Mouse (Mus musculus) gastrocnemius, postnatal 25 days (tissue): ENCODE data around the gene Pcdh8. TPM values are rescaled to one million over a fixed set of nuclear protein-coding genes. Genes with fewer than 3 reads are reported as not detected.

Experiments
- DNase-seq: peaks from one replicate; pipeline ENCODE4 v3.0.0; 2022
- long read RNA-seq, 2 experiments: library from polyadenylated mRNA; stranded (forward); transcript quantifications; one replicate each; pipeline ENCODE4 v2.0.0; 2021
- total RNA-seq, 2 experiments: library from RNA; stranded (reverse); gene quantifications; 1 replicate in 1 of 2; 2 replicates in 1 of 2; pipeline ENCODE4 v1.2.3; 2021

Gene Pcdh8
- total RNA-seq: not detected
- long read RNA-seq, experiment 1: 0 reads
- long read RNA-seq, experiment 2: 0 reads

DNA sequence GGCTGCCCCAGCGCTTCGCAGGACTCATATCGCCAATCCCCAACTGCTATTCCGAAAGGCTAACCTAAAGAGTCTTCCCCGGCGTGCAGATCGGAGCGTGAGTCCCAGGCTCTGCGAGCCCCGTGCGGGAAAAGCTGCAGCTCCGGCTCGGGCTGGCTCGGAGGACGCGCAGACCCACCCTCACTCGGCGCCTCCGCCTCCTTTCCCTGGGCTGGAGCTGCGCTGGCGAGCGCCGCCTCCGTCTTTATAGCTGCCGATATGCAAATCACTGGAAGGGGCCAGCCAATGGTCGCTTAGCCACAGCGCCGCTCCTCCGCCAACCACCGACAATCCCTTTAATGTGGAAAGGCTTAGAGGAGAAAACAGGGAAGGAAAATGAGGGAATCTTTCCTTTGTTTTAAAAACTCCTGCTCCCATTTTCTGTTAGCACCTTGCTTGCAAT is at the start of gene Pcdh8:
Pcdh8 (minus strand) TSS at position 219 of the 442 bp plus-strand sequence.
- DNase-seq: peak; percentile 36

DNA sequence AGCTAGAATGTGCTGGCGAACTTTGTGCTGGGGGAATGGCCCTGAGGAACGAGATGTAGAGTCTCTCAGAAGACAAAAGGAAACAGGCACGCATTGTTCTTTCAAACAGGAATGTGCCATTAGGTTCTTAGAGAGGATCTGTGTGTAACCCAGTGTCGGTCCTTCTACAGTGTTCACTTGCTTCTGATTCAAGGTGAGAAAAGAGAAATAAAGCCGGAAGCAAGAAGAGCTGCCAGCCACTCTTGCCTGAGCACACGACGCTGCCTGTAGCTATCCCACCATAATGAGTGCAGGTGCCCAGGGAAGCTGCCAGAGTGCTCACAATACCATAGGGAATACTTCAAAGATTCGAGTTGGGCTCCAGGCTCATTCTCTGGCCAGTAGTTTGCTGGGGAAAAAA is 43.6 kb upstream of the Pcdh8 start:
- DNase-seq: no peak

DNA sequence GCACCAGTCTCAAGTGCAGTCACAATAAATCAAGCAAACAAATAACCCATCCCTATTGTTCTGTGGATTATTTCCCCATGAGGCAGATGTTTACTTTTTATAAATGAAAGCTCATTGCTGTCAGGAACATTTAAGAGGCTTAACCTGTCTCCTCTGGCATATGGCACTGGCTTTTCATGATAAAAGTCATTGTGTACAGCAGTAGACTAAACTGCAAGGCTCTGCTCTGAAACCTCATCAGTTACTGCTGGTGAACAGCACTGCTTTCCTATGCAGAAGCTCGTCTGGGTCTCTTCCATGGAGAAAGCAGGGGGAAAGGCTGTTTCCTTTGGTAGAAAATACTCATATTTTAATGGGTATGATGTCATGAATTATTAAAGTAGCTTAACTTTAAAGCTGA is 43.0 kb upstream of the Pcdh8 start:
- no peak for DNase-seq

DNA sequence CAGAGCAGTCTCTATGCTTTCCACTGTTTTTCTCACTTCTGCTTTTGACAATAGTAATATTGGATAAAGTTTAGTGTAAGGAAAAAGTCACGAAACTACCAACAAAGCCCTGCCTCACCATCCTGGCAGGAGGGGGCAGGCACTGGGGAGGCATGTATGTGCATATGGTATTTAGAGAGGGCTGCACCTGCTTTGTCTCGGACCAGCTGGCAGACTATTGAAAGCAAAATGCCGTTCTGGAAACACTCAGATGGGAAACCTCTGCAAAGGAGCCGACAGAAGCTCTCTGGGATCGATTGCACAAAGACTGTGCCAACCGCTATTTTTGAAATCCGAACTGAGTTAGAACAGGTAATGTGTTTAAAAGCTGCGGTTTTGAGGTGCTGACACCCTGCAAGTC is 22.1 kb upstream of the Pcdh8 start:
- no peak for DNase-seq

DNA sequence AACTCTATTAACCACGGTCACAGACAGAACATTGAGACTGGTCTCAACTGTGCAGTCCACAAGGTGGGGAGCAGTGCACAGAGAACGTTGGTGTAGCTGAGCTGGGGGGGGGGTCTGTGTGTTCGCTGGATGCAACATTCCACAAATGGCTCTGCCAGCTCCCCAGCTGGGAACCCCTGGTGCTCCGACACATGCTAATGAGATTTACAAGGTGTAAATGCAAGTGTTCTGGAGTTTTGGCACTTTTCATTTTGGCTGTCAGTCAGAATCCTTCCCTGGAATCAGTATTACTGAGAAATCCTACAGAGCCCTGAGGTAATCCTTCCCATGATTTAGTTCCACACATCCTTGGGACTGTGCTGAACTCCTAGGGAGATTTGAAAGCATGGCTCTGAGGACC is 18.4 kb upstream of the Pcdh8 start:
- DNase-seq: no peak

DNA sequence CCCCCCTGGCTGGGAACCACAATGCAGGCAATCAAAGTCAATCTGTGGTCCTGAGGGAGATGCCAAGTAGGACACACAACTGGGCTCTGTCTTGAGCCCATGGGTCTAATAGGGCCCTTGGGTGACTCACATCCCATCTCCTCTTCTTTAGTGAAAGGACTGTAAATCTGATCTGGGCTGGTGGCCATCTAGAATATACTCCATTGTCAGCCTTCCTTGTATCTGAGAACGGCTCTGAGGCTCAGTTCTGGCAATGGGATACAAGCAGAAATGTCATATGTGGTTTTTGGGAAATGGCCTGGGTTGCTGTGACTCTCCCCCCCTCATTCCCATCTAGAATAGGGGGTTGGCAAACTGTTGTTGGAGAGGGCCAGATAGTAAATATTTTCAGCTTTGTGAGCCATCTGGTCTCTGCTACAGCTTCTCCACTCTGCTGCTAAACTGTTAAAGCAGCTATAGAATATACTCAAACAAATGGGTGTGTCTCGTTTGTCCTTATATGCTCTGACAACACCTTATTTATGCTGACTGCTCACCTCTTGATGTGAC is 17.6 kb upstream of the Pcdh8 start:
- no peak for DNase-seq

DNA sequence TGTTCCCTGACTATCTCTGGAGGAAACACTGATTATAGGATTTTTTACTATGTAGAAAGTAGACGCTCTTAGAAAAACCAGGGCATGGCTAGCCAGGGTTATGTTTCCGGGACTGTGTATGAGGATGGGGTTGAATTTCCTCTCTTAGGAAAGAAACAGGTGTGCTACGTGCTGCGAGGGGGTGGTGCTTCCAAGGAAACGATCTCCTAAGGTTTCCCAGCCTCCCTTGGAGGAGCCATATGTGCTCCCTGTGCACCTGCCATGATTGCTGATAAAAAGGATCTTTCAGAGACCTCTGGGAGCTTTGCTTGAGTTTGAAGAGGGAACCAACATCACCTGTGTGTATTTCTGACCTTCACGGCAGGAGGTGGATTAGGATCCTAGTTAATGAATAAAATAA is 16.8 kb upstream of the Pcdh8 start:
- DNase-seq: no peak

DNA sequence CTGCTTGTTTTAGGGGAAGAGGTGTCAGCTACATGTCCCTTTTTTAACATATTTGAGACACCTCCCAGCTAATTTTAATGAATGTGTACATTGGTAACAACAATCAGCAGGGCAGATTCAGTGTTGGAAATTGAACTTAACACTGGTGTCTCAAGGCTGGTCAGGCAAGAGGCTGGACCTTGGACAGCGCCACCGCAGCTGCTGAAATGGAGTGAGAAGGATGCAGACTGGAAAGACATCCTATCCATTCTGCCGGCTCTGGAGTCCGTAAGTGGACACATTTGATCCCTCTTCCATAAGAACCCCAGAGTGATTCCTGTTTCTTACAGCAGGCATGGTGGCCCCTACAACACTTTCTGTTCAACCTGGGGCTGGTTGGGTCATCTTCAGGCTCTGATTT is 14.3 kb upstream of the Pcdh8 start:
- no peak for DNase-seq

DNA sequence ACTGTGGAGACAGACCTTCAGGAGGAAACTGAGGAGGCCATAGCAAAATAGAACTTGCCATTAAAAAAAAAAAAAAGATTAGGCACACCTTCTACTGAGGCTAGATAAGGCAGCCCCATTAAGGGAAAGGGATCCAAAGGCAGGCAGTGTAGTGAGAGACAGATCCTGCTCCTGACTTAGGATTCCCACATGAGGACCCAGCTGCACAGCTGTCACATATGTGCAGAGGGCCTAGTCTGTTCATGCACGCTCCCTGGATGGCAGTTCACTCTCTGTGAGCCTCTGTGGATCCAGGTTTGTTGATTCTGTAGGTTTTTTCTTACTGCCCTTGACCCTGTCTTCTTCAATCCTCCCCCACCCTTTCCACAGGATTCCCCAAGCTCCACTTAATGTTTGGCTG is 9.8 kb upstream of the Pcdh8 start:
- no peak for DNase-seq

DNA sequence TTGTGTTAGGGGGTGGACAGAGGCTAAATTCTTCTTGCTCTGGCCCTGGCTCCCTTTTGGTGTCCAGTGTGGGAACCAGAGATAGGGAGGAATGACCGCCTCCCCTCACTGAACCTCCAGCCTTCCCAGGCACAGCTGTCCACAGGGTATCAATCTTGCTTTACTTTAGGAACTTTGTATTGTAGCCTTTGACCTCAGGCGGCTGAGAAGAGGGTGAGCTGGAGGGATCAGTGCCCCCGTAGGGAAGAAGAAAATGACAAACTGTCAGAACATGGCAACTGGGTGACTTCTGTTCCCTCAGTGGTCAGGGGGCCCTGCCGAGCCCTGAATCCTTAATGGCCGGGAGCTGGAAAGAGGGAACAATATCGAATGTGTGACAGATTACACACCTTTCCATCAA is 9.2 kb upstream of the Pcdh8 start:
- no peak for DNase-seq

DNA sequence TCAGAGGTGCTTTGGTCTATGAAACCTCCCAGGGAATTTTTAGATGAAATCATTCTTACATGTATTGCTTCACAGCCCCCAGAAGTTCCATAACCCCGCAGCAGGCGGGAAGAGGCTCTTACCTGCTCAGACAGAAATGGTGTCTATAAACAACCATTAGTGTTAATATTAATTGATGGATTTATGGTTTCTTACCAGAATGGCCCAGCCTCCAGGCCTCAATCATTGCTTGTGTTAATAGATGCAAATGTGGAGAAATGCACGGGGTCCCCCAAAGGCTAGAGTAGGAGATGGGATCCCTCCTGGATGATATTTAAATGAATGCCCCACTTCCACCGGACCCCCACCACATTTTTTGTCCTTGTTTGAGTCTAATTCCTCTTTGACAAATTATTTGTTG is 8.7 kb upstream of the Pcdh8 start:
- no peak for DNase-seq

DNA sequence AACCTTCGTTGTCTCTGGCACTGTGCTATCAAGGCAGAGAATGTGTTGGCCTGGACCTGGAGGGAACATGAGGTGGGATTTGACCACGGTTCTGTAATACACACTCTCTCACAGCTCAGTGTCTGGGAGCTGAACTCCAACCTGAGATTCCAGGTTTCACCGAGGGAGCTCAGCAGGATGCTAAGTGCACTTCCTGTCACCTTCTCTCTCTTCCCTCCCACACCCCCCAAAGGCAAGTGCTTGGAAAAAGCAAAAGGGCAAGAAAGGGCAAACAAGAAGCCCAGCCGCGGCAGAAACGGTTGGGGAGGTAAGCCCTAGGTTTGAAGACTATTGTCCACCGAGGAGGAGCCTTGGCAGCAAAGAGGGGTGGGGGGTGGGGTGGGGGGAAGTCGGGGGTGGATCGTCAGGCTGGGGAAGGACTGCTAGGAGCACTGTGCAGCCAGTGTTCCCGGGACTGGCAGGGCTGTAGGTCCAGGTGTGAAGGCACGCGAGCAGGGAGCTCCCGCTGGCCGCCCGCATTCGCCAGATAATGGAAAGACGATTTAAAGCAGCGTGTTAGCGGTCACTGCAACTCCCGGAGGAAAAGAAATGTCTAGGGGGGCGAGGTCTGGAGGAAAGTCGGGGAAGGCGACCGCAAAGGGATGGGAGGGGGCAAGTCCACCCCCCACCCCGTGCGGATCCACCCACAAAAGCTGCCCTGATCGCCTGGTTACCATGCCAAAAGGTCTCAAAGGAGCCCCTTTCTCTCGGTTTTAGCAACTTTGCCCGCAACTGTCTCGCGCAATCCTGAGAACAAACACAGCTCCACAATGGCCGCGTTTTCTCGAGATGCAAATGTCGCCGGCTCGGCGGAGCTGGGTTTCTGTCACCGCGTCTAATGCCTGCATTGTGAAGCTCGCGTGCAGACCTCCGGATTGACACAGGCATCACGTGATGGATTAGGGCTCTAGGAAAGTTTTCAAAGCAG is 2.6 kb upstream of the Pcdh8 start:
- DNase-seq: no peak

DNA sequence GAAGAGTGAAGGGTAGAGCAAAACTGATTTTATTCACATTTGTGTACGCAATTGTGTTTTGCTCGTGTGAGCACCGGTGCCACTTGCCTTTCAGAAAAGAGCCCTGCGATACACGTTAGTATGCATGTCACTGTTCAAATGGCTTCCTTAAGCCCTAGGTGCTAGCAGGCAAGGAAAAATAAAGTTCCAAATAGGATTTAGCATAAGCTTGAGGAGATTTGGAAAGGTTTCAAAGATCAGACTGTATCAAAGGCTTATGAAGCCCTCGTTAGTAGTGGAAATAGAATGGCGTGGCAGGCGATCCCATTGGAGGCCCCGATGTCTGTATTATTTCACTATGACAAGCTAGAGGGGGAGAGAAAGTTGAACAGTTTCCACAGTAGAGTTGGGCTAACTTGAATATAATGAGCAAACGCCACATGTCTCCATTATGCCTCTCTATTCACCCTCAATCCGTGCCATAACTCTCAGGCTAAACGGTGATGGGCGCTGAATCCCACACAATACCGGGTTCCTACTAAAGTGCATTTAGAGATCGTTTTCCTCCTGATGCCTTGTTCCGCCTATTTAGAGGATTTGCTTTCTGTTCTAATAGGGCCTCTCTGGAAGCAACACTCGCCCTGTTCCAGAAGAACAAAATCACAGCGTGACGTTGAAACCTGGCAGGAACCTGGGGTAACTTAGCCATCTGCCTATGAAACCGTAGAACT is 845 bp upstream of the Pcdh8 start:
- DNase-seq: no peak

DNA sequence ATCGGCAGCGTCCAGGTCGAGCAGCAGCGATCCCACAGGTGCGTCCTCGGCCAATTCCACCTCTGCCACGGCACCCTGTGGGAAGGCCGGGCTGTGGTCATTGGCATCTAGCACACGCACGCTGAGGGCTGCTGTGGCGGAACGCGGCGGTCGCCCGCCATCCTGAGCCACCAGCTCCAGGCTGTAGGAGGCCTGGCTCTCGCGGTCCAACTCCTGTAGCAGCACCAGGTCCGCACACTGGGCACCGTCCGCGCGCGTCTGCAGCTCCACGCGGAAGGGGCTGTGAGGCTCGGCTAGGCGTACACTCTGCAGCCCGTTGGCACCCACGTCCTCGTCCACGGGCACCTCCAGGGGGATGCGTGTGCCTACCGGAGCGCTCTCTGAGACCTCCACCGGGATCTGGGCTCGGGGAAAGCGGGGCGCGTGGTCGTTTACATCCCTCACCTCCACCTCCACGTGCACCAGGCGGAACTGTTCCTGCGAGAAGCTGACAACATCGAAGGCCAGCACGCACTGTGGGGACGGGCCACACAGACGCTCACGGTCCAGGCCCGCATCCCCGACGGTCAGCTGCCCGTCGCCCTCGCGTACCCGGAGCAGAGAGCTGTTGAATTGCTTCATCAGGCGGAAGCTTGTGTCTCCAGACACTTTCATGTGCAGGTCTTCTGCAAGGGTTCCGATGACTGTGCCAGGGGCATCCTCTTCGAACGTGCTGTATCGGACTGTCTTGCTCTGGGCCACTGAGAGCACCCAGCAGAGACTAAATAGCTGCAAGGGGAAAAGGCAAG is 612 bp downstream of the Pcdh8 start:
- DNase-seq: no peak

DNA sequence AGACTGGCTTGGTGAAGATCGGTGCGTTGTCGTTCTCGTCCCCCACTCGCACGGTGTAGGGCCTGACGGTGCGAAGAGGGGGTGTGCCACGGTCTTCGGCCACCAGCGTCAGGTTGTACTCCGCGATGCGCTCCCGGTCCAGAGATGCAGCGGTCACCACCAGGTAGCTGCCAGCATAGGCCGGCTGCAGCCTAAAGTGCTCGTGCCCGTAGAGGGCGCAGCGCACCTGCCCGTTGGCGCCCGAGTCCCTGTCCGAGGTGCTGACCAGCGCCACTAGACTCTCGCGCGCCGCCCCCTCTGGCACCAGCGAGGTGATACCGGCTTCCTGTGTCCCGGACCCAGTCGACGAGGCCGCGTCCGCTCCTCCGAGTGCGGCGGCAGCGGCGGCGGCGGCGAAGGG is 1.5 kb downstream of the Pcdh8 start:
- DNase-seq: peak; percentile 52

DNA sequence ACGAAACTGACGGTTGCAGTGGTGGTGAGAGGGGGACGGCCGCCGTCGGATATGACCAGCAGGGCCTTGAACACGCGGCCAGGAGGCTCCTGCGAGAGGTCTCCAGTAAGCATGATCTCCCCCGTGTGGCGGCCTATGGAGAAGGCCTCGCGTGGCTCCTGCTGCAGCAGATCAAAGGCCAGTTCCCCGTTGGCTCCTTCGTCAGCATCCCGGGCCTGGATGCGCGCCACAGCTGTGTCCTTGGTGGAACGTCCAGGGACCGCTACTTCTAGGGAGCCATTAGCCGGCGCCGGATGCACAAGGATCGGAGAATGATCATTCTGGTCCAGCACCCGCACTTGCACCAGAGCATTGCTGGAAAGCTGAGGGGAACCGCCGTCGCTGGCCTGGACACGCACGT is 2.1 kb downstream of the Pcdh8 start:
- DNase-seq: no peak

DNA sequence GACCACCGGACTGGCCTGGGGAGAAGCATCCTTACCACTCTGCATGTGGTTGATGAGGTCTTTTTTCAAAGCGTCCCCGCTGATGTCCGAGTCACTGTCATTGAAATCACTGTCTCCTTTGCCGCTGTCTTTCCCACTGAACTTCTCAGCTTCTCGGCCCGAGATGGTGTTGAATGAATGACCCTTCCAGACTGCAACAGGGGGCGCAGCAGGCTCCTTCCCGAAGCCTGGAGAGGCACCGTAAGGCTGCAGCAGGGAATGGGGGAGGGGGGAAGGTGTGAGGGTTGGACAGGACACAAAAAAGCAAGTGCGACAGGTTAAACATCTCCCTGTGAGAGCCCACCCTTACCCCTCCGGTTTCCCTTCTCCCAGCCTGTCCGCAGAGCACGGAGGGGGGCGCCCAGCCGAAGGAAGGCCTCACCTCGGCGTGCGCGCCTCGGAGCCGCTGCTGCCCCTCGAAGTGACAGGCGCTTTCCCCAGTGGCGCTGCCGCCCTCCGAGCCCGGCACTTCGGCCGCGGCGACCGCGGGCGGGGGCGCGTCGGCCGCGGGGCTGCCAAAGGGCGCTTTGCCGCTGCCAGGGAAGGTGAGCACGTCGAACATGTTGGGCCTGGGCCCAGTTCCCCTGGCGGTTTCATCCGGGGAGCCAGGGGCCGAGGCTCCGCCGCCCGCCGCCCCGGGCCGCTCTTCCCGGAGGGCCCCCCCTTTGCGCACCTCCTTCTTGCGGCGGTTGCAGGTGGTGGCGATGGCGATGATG is 2.9 kb downstream of the Pcdh8 start:
- no peak for DNase-seq

DNA sequence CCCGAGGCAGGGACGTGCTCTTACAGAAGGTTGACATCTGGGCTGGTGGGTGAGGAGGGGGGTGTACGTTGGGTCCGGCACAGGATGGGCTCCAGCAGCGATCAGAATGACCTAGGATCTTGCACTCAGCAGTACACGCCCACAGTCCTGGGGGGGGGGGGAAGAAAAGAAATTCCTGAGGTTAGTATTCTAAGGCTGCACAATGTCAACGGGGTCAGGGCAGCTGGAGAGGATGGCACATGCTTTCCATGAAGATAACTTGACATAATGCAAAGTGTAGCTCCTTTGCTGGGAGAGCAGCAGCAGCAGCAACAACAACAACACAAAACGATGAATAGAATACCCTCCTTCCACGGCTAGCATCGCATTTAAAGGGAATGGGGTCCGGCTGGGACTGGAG is 3.5 kb downstream of the Pcdh8 start:
- no peak for DNase-seq

DNA sequence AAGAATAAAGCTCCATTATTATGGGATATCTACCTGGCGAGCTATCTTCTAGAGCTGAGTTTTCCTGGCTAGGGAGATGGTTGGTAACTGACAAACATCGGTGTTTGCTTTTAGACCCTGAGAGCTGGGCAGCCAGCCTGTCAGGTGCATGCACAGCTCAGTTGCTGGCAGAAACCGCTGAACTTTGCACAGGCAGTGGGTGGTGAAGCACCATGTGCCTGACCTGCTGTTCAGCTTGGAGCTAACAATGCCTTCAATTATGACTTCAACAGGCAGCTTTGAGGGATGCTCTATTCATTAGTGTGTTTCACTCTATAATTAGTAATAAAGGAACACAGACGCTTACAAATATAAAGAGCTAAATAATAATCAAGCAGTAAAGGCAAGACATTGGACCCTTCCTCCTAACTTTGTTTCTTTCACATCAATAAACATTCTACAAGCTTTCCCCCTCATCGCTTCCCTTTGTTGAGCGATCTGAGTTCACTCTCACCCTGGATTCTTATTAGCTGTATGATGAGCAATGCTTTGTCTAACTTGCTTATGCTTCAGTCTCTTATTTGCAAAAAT is 5.8 kb downstream of the Pcdh8 start:
- DNase-seq: no peak

DNA sequence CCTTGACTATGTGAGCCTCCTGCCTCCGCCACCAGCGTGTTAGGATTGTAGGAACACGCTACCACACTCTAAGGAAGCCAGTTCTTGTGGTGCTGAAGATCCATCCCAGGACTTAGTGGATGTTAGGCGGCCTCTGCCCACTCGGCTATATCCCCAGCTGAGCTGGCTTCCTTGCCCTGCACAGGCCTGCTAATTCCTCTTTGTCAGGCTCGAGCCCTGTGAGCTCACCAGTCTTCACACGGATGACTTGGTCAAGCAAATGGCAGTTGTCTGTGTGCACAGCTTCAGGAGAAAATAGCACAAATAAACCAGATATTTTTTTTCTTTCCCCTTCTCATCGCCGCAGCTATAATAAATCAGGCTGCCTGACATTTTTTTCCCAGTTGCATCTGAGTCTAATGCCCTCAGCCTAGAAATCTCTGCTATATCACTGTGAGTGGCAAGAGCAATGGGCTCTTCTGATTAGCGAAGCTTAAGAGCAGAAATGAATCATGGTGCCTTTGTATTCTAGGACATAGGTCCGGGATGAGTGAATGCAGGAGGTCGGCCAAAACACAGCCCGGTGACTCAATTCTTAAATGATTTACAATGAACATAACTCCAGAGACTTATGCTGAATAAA is 16.4 kb downstream of the Pcdh8 start:
- DNase-seq: no peak

DNA sequence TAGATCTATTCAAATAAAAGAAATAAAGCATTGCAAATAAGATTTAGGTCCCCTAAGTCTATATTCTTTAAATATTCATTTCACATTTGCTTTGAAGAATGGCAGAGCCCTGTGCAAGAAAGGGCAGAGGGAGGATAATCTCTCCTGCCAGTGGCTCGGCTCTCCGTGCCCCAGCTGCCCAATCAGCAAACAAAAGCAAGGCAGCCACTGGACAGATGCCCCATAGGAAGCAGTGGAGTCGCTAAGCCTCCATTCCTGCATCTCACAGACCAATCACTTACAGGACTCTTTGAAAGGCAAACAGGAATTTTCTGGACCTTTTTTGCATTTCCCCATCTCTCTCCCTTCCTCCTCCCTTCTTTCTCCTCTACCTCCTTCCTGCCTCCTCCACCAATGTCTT is 17.0 kb downstream of the Pcdh8 start:
- DNase-seq: no peak
